Mouse (Mus musculus) erythroblast, embryonic 14.5 days (primary cell): ENCODE data around the gene Mfsd10.

Experiments
- GATA1 ChIP-seq: IDR thresholded peaks from 2 replicates; pipeline ENCODE4 v1.6.1; 2012; ENCODE audit warnings: low read length, inconsistent platforms, mixed read lengths
- TAL1 ChIP-seq: IDR thresholded peaks from 3 replicates; pipeline ENCODE4 v1.6.1; 2012; ENCODE audit warnings: low read length, inconsistent platforms, mixed read lengths

DNA sequence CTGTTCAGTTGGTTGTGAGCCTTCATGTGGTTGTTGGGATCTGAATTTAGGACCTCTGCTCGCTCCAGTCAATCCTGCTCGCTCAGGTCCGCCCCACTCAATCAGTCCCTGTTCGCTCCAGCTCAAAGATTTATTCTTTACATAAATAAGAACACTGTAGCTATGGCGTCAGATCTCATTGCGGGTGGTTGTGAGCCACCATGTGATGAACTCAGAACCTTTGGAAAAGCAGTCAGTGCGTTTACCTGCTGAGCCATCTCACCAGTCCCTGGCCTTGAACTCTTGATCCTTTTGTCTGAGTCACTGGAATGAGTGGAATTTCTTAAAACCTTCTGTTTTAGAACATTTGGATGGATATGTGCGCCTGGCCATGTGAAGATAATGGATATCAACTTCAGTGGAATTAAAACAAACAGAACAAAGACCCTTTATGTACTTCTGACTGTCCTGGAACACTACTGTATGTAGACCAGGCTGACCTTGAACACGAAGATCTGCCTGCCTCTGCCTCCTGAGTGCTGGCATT is 43.7 kb downstream of the Mfsd10 start:
- TF ChIP-seq GATA1 (no peak), TAL1 (no peak)
